Mouse (Mus musculus) neural tube, embryonic 14.5 days (tissue): ENCODE results near the gene Brk1. TPM values are rescaled to one million over a fixed set of nuclear protein-coding genes. Genes with fewer than 3 reads are reported as not detected.
A peak's percentile ranks its signal among the peaks of the same experiment; 100 is the strongest.

Experiments used
- ATAC-seq: fragments of 200-750 bp; cut with Nextera tagmentation; 2 replicates; pipeline ENCODE4 v1.8.0; 2017; ENCODE audit warnings: low read depth, mild to moderate bottlenecking, moderate TSS enrichment, moderate library complexity
- H3K27ac ChIP-seq: fragments of 300-500 bp; sonication (generic); 2 replicates; pipeline ENCODE4 v1.5.1; 2014; ENCODE audit warnings: low read depth, mild to moderate bottlenecking, control low read depth, low read length, moderate library complexity, mixed read lengths
- H3K27me3 ChIP-seq: fragments of 300-500 bp; sonication (generic); 2 replicates; pipeline ENCODE4 v1.6.1; 2014; ENCODE audit warnings: low read length; ENCODE audit not compliant: control insufficient read depth, insufficient read depth
- H3K36me3 ChIP-seq: fragments of 300-500 bp; sonication (generic); 2 replicates; pipeline ENCODE4 v1.6.1; 2014; ENCODE audit warnings: low read length, mixed read lengths; ENCODE audit not compliant: control insufficient read depth, insufficient read depth
- H3K4me1 ChIP-seq: fragments of 300-500 bp; sonication (generic); 2 replicates; pipeline ENCODE4 v1.6.1; 2014; ENCODE audit warnings: low read length; ENCODE audit not compliant: control insufficient read depth, insufficient read depth
- H3K4me2 ChIP-seq: fragments of 300-500 bp; sonication (generic); 2 replicates; pipeline ENCODE4 v1.6.1; 2014; ENCODE audit warnings: mild to moderate bottlenecking, low read depth, low read length, control low read depth
- H3K4me3 ChIP-seq: fragments of 300-500 bp; sonication (generic); 2 replicates; pipeline ENCODE4 v1.5.1; 2014; ENCODE audit warnings: low read depth, low read length, control low read depth, mixed read lengths
- H3K9ac ChIP-seq: fragments of 300-500 bp; sonication (generic); replicated peaks from 2 replicates; pipeline ENCODE4 v1.6.1; 2014; ENCODE audit warnings: low read depth, mild to moderate bottlenecking, control low read depth, low read length, mixed read lengths
- H3K9me3 ChIP-seq: fragments of 300-500 bp; sonication (generic); 2 replicates; pipeline ENCODE4 v1.6.1; 2016; ENCODE audit warnings: low read length; ENCODE audit not compliant: control insufficient read depth
- WGBS: fragments of 180-500 bp; shearing (Covaris S2); extraction: QIAGEN DNeasy Blood & Tissue Kit; methylation state at CpG from one replicate; pipeline ENCODE4 v1.1.7; 2014; 5-methylcytosine and 5-hydroxymethylcytosine counted together
- polyA plus RNA-seq: library from polyadenylated mRNA; unstranded; fragments of >200 nt; fragmentation: Nextera tagmentation; extraction: Ambion mirVana; gene quantifications from 2 replicates; pipeline ENCODE4 v1.2.1, GENCODE M21; 2014

Brk1 gene
- polyA plus RNA-seq, 1 experiment from 2014 or later, result 276 TPM

DNA sequence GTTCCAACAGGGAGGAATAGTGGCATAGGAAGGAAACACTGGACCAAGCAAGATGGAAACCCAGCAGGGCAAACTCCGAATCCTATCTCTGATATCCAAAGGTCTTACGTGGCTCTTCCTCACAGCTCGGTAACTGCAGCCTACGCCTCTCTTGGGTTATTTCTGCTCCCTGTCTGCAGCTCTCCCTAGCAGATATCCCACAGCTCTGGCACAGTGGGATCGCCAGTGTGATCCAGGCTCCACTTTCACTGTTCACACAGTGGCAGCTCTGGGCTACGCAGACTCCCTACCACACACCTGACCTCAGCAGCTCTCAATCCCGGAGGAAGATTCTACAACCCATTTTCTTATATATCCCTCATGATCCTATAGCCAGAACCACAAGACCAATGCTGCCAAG lies 9.6 kb downstream of the Brk1 start:
- no peaks in the 10 kb centered on the region for H3K27me3 ChIP-seq
- no peak for ATAC-seq
- no peak overlapping the region for H3K4me3 ChIP-seq
- H3K9me3 ChIP-seq, result no peaks in the 10 kb centered on the region
- WGBS, result 99% methylated on average over 7 of the region's 7 CpGs
- peaks cover 24% of the 10 kb centered on the region for H3K36me3 ChIP-seq
- no peak overlapping the region for H3K9ac ChIP-seq
- H3K27ac ChIP-seq, result no peak overlapping the region
- H3K4me1 ChIP-seq, result no peaks in the 10 kb centered on the region
- H3K4me2 ChIP-seq, result no peak overlapping the region

- H3K9me3 ChIP-seq, result no peaks in the 10 kb centered on the region
- H3K4me1 ChIP-seq, result no peaks in the 10 kb centered on the region
- 96% methylated on average over 8 of the region's 8 CpGs for WGBS
- H3K36me3 ChIP-seq, result peaks cover 24% of the 10 kb centered on the region
- no peaks in the 10 kb centered on the region for H3K27me3 ChIP-seq
- H3K9ac ChIP-seq, result no peak overlapping the region
- H3K4me2 ChIP-seq, result no peak overlapping the region
- no peak overlapping the region for H3K27ac ChIP-seq
- no peak overlapping the region for H3K4me3 ChIP-seq
- no peak for ATAC-seq
Observed at GRCm38 (mm10) chr6:113614997-113615396, 10.4 kb downstream of the Brk1 start.

DNA sequence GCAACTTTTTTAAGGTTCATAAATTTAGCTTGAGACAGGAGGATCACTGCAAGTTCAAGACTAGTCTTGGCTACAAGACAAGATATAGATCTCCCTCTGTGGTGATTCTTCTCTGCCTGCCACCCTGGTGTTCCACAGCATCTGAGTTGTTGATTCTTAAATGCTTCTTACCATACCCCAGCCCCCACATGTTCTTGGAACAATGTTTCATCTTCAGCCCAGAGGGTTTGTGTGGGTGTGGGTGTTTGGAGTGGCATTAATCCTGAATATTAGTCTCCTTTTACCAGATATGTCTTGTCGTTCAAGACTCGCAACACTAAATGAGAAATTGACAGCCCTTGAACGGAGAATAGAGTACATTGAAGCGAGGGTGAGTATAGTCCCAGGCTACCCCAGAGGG lies 10.9 kb downstream of the Brk1 start:
- ATAC-seq, result no peak
- Histone ChIP-seq H3K4me1 (no peaks in the 10 kb centered on the region), H3K9ac (no peak overlapping the region), H3K36me3 (peaks cover 24% of the 10 kb centered on the region), H3K4me3 (no peak overlapping the region), H3K27me3 (no peaks in the 10 kb centered on the region), H3K9me3 (no peaks in the 10 kb centered on the region), H3K4me2 (no peak overlapping the region), H3K27ac (no peak overlapping the region)
- WGBS, result 97% methylated on average over 4 of the region's 4 CpGs

DNA sequence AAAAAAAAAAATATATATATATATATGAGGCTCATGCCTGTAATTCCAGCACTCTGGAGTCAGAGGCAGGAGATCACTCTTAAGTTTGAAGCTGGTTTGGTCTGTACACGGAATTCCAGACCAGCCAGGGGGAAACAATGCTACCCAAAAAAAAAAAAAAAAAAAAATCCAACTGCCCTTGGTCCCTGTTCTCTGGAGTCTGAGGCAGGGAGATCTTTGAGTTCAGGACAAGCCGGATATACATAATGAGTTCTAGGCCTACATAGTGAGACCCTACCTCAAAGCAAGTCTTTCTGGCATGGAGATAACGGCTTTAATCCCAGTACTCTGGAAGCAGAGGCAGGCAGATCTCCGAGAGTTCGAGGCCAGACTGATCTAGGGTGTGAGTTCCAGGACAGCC lies 18.8 kb downstream of the Brk1 start:
- peak; percentile 7 for ATAC-seq
- Histone ChIP-seq H3K4me1 (peaks cover 15% of the 10 kb centered on the region), H3K27me3 (no peaks in the 10 kb centered on the region), H3K9me3 (no peaks in the 10 kb centered on the region), H3K4me2 (peak overlapping the region; percentile 51; the same call in 1 of the 2 replicates), H3K9ac (no peak overlapping the region; the same call in 1 of the 2 replicates), H3K36me3 (peaks cover 8% of the 10 kb centered on the region), H3K4me3 (peak overlapping the region; percentile 66), H3K27ac (peak overlapping the region; percentile 84; the same call in 1 of the 2 replicates)
- 74% methylated on average over 5 of the region's 5 CpGs for WGBS

DNA sequence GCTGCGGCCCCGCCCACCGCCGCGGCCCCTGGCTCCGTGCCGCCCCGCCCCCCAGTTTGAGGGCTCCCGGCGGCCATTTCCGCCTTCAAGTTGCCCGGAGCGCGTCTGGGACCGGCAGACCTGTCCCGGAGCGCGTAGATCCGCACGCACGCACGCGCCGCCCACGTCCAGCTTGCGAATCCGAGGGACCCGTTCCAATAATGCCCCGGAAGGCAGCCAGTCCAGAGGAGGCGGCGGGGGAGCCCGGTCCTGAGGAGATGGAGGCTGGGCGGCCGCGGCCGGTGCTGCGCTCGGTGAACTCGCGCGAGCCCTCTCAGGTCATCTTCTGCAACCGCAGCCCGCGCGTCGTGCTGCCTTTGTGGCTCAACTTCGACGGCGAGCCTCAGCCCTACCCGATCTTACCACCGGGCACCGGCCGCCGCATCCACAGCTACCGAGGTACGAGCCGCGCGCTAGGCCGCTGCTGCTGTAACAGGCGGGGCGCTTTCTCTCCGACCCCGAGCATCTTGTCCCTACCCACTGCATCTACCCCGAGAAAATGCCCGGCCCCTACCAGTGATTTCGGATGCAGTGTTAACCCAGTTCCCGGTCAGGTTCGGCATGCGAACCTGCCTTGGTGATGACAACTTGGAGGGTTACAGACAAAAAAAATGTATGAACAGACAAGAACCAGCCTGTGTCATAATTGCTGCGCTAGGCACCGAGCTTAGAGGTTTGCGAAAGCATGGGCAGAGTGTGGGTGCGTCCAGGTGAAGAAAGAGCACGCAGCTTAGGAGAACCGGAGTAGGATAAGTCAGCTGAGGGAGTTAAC lies 19.6 kb downstream of the Brk1 start, which contains the start of gene Vhl:
Gene Vhl, plus strand, starts transcription at position 19 of the 811 bp plus-strand sequence.
- peak; percentile 93 for ATAC-seq
- Histone ChIP-seq H3K27me3 (no peaks in the 10 kb centered on the region), H3K36me3 (peaks cover 12% of the 10 kb centered on the region), H3K4me2 (peak within 1 kb of the TSS; percentile 51), H3K4me3 (peak within 1 kb of the TSS; percentile 66), H3K27ac (peak within 1 kb of the TSS; percentile 84), H3K4me1 (peaks cover 15% of the 10 kb centered on the region), H3K9ac (peak within 1 kb of the TSS; percentile 78), H3K9me3 (no peaks in the 10 kb centered on the region)
- WGBS, result under 1% methylated on average over 68 of the region's 76 CpGs

DNA sequence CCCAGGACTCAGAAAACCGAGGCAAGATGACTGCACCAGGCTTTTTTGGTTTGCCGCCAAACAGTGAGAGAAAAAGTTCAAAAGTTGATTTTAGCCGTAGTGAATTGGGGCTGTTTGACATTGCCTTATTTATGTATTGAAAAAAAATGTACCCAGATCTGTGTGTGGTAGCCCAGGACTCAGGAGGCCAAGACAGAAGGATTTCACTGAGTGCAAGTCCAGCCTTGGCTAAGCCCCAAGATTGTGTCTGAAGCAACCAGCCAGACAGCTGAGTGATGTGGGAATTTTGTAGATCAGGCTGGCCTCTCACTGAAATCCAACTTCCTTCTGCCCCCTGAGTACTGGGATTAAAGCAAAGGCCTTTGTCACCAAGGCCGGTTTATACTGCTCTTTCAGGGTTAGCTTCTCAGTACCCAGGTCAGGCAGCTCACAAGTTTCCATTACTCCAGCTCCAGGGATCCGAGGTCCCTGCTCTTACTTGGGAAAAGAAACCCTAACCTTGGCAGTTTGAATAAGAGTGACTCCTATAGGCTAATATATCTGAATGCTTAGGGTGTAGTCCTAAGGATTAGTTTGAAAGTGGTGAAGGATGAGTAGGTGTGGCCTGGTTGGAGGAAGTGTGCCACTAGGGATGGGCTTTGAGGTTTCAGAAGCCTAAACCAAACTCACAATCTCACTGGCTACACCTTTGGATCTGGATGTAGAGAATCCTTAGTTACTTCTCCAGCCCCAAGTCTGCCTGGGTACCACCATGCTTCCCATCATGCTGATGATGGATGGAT lies 20.6 kb downstream of the Brk1 start:
- Histone ChIP-seq H3K4me1 (peaks cover 15% of the 10 kb centered on the region), H3K4me2 (peak overlapping the region; percentile 51), H3K27me3 (no peaks in the 10 kb centered on the region), H3K27ac (no peak overlapping the region), H3K36me3 (peaks cover 20% of the 10 kb centered on the region), H3K9ac (peak overlapping the region; percentile 78; the same call in 1 of the 2 replicates), H3K9me3 (no peaks in the 10 kb centered on the region), H3K4me3 (peak overlapping the region; percentile 66)
- 45% methylated on average over 5 of the region's 5 CpGs for WGBS
- no peak for ATAC-seq

DNA sequence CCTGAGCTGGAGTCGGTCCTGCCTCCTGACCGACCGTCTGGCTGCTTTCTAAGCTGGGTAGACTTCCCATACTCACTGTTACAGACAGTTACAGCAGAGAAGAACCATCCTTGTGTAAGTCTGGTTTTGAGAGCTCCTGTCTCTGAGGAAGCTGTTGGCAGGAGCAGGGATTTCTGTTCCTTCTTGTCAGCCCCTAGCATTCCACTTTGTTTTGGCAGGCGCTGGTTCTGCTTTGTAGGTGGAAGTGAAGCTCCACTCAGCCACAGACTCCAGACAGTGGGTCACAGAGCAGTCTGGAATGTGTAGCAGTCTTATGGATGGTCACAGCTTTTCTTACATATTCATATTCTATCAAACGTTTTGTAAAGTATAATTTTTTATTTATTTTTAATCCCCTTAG lies 25.8 kb downstream of the Brk1 start:
- H3K36me3 ChIP-seq, result peaks cover 34% of the 10 kb centered on the region
- H3K4me1 ChIP-seq, result peaks cover 8% of the 10 kb centered on the region
- no peak overlapping the region for H3K4me3 ChIP-seq
- no peak overlapping the region for H3K4me2 ChIP-seq
- H3K27ac ChIP-seq, result no peak overlapping the region
- no peak overlapping the region for H3K9ac ChIP-seq
- 84% methylated on average over 5 of the region's 5 CpGs for WGBS
- no peak for ATAC-seq
- H3K27me3 ChIP-seq, result no peaks in the 10 kb centered on the region
- no peaks in the 10 kb centered on the region for H3K9me3 ChIP-seq

DNA sequence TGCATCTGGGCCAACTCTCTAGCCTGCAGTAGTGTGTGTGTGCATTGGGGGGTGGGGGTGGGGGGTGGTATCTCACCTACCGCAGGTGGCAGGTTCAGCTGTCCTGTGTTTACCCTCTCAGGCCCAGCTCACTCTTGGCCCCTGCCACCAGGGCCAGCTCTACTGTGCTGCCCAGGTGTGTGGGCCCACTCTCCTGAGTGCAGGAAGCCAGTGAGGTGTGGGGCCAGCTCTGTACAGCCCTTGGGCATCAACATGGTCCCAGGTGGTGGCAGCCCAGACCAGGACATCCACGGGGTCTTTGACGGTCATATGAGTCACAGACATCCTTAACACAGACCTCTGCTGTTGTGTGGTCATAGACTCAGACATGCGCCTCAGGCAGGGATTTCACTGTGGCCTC lies 28.3 kb downstream of the Brk1 start:
- H3K9me3 ChIP-seq, result no peaks in the 10 kb centered on the region
- H3K4me3 ChIP-seq, result no peak overlapping the region
- ATAC-seq, result no peak
- WGBS, result 93% methylated on average over 4 of the region's 4 CpGs
- H3K27ac ChIP-seq, result no peak overlapping the region
- no peak overlapping the region for H3K9ac ChIP-seq
- peaks cover 31% of the 10 kb centered on the region for H3K36me3 ChIP-seq
- no peaks in the 10 kb centered on the region for H3K27me3 ChIP-seq
- H3K4me1 ChIP-seq, result no peaks in the 10 kb centered on the region
- no peak overlapping the region for H3K4me2 ChIP-seq
